Mouse (Mus musculus) myocyte (in vitro differentiated cells): ENCODE data around the gene Lama5. TPM values are rescaled to one million over a fixed set of nuclear protein-coding genes. Genes with fewer than 3 reads are reported as not detected.
A peak's percentile ranks its signal among the peaks of the same experiment; 100 is the strongest.

Experiments used
- H3K27me3 ChIP-seq: one replicate; pipeline ENCODE4 v1.6.1; 2011; ENCODE audit not compliant: control insufficient read depth, insufficient read depth, insufficient read length
- H3K36me3 ChIP-seq: one replicate; pipeline ENCODE4 v1.6.1; 2011; ENCODE audit not compliant: control insufficient read depth, insufficient read depth
- H3K4me2 ChIP-seq: one replicate; pipeline ENCODE4 v1.6.1; 2011; ENCODE audit warnings: low read depth, control low read depth
- H3K4me3 ChIP-seq: one replicate; pipeline ENCODE4 v1.5.1; 2011; ENCODE audit warnings: mild to moderate bottlenecking, control low read depth, moderate library complexity
- H3K79me2 ChIP-seq: one replicate; pipeline ENCODE4 v1.6.1; 2011; ENCODE audit not compliant: control insufficient read depth, insufficient read depth
- H3ac ChIP-seq: one replicate; pipeline ENCODE4 v1.6.1; 2011; ENCODE audit not compliant: control insufficient read depth, insufficient read length
- CEBPB ChIP-seq: IDR thresholded peaks from 2 replicates; pipeline ENCODE4 v1.6.1; 2011; ENCODE audit warnings: mild to moderate bottlenecking, moderate library complexity; ENCODE audit not compliant: poor library complexity, insufficient read depth, severe bottlenecking
- E2F4 ChIP-seq: IDR thresholded peaks from one replicate; pipeline ENCODE4 v1.6.1; 2011; ENCODE audit warnings: mild to moderate bottlenecking, control low read depth, moderate library complexity; ENCODE audit not compliant: insufficient read depth
- MAX ChIP-seq: IDR thresholded peaks from one replicate; pipeline ENCODE4 v1.6.1; 2011; ENCODE audit warnings: low read depth, mild to moderate bottlenecking, control low read depth
- MYOD1 ChIP-seq, 3 experiments: IDR thresholded peaks; one replicate each; pipeline ENCODE4 v1.6.1; 2011; ENCODE audit warnings: control low read depth in 2 of 3, low read depth in 2 of 3, mild to moderate bottlenecking in 2 of 3, moderate library complexity in 1 of 3; ENCODE audit not compliant: insufficient read length in 2 of 3, control insufficient read depth in 1 of 3
- MYOG ChIP-seq, 3 experiments: IDR thresholded peaks; one replicate each; pipeline ENCODE4 v1.6.1; 2011; ENCODE audit warnings: control low read depth in 2 of 3, low read depth in 2 of 3, mild to moderate bottlenecking in 2 of 3; ENCODE audit not compliant: insufficient read length in 2 of 3, control insufficient read depth in 1 of 3, insufficient read depth in 1 of 3
- POLR2A ChIP-seq: IDR thresholded peaks from one replicate; pipeline ENCODE4 v1.6.1; 2011; ENCODE audit warnings: low read depth, mild to moderate bottlenecking, control low read depth, moderate library complexity; ENCODE audit not compliant: insufficient read length
- POLR2AphosphoS2 ChIP-seq: IDR thresholded peaks from one replicate; pipeline ENCODE4 v1.6.1; 2011; ENCODE audit warnings: low read depth, control low read depth; ENCODE audit not compliant: insufficient read length
- REST ChIP-seq: IDR thresholded peaks from one replicate; pipeline ENCODE4 v1.6.1; 2011; ENCODE audit warnings: mild to moderate bottlenecking, control low read depth, moderate library complexity; ENCODE audit not compliant: insufficient read depth, insufficient read length
- SRF ChIP-seq: IDR thresholded peaks from one replicate; pipeline ENCODE4 v1.6.1; 2011; ENCODE audit warnings: low read depth; ENCODE audit not compliant: control insufficient read depth, insufficient read length
- TCF12 ChIP-seq: IDR thresholded peaks from one replicate; pipeline ENCODE4 v1.6.1; 2011; ENCODE audit warnings: mild to moderate bottlenecking, control low read depth; ENCODE audit not compliant: poor library complexity, insufficient read depth, severe bottlenecking
- TCF3 ChIP-seq: IDR thresholded peaks from one replicate; pipeline ENCODE4 v1.6.1; 2011; ENCODE audit warnings: low read depth, control low read depth; ENCODE audit not compliant: insufficient read length
- USF1 ChIP-seq: IDR thresholded peaks from one replicate; pipeline ENCODE4 v1.6.1; 2011; ENCODE audit warnings: low read depth, mild to moderate bottlenecking, control low read depth, moderate library complexity
- polyA plus RNA-seq: library from polyadenylated mRNA; unstranded; fragments of >200 nt; fragmentation: generic; extraction: Trizol; gene quantifications from one replicate; pipeline ENCODE4 v1.2.1, GENCODE M21; 2012; ENCODE audit warnings: missing spikeins

The Lama5 gene
- polyA plus RNA-seq, 1 experiment: 80.8 TPM

GRCm38 (mm10) chr2:180154796-180155195, 70.9 kb downstream of the Lama5 start:
- Histone ChIP-seq H3K27me3 (no peaks in the 10 kb centered on the region), H3K4me2 (no peak overlapping the region), H3ac (no peak overlapping the region), H3K36me3 (peaks cover 33% of the 10 kb centered on the region), H3K79me2 (no peaks in the 10 kb centered on the region), H3K4me3 (no peak overlapping the region)
- no peak for TF ChIP-seq POLR2A
- peak in 2 of 3 experiments; percentile 43 to 59 for TF ChIP-seq MYOG (IDR thresholded peaks at IDR 0.05; ENCODE audit: control insufficient read depth in 1 of 3, insufficient read depth in 1 of 3, insufficient read length in 2 of 3, low read depth in 2 of 3)
- TF ChIP-seq MYOD1 (IDR thresholded peaks at IDR 0.05; ENCODE audit: control insufficient read depth in 1 of 3, insufficient read length in 2 of 3, low read depth in 2 of 3): peak in 2 of 3 experiments; percentile 38 to 64

GRCm38 (mm10) chr2:180148551-180148950, 77.1 kb downstream of the Lama5 start:
- peak in 1 of 3 experiments; percentile 42 for TF ChIP-seq MYOD1 (IDR thresholded peaks at IDR 0.05; ENCODE audit: control insufficient read depth in 1 of 3, insufficient read length in 2 of 3, low read depth in 2 of 3)
- no peak for TF ChIP-seq TCF12
- Histone ChIP-seq H3ac (no peak overlapping the region), H3K4me3 (no peak overlapping the region), H3K4me2 (no peak overlapping the region), H3K36me3 (peaks cover 37% of the 10 kb centered on the region), H3K27me3 (no peaks in the 10 kb centered on the region), H3K79me2 (no peaks in the 10 kb centered on the region)

- H3K36me3 ChIP-seq: peaks cover 40% of the 10 kb centered on the region
- TF ChIP-seq TCF12 (no peak), USF1 (no peak), REST (no peak), POLR2AphosphoS2 (no peak), E2F4 (no peak), CEBPB (no peak), MYOD1 (IDR thresholded peaks at IDR 0.05; ENCODE audit: control insufficient read depth in 1 of 3, insufficient read length in 2 of 3, low read depth in 2 of 3) (no peak), SRF (no peak), TCF3 (no peak), POLR2A (no peak), MAX (no peak), MYOG (IDR thresholded peaks at IDR 0.05; ENCODE audit: control insufficient read depth in 1 of 3, insufficient read depth in 1 of 3, insufficient read length in 2 of 3, low read depth in 2 of 3) (no peak)
- H3K4me2 ChIP-seq: no peak overlapping the region
- no peak overlapping the region for H3ac ChIP-seq
- H3K27me3 ChIP-seq: no peaks in the 10 kb centered on the region
- no peak overlapping the region for H3K4me3 ChIP-seq
- no peaks in the 10 kb centered on the region for H3K79me2 ChIP-seq
These were observed 78.3 kb downstream of the Lama5 start for GRCm38 (mm10) chr2:180147379-180147778.

- H3K36me3 ChIP-seq: peaks cover 38% of the 10 kb centered on the region
- no peaks in the 10 kb centered on the region for H3K79me2 ChIP-seq
- no peak overlapping the region for H3K4me2 ChIP-seq
- no peaks in the 10 kb centered on the region for H3K27me3 ChIP-seq
- no peak overlapping the region for H3K4me3 ChIP-seq
- H3ac ChIP-seq: no peak overlapping the region
- TF ChIP-seq MAX: no peak
- TF ChIP-seq MYOG (IDR thresholded peaks at IDR 0.05; ENCODE audit: control insufficient read depth in 1 of 3, insufficient read depth in 1 of 3, insufficient read length in 2 of 3, low read depth in 2 of 3): no peak
- no peak for TF ChIP-seq POLR2A
- no peak for TF ChIP-seq MYOD1 (IDR thresholded peaks at IDR 0.05; ENCODE audit: control insufficient read depth in 1 of 3, insufficient read length in 2 of 3, low read depth in 2 of 3)
- no peak for TF ChIP-seq USF1
- no peak for TF ChIP-seq E2F4
- TF ChIP-seq SRF: no peak
- no peak for TF ChIP-seq TCF12
- no peak for TF ChIP-seq CEBPB
These were observed 79.6 kb downstream of the Lama5 start for GRCm38 (mm10) chr2:180146091-180146490.

GRCm38 (mm10) chr2:180135414-180135813, 90.2 kb downstream of the Lama5 start:
- no peak for TF ChIP-seq MAX
- TF ChIP-seq MYOD1 (IDR thresholded peaks at IDR 0.05; ENCODE audit: control insufficient read depth in 1 of 3, insufficient read length in 2 of 3, low read depth in 2 of 3): no peak
- no peak for TF ChIP-seq TCF3
- no peak for TF ChIP-seq TCF12
- no peak for TF ChIP-seq CEBPB
- no peak for TF ChIP-seq E2F4
- no peak for TF ChIP-seq MYOG (IDR thresholded peaks at IDR 0.05; ENCODE audit: control insufficient read depth in 1 of 3, insufficient read depth in 1 of 3, insufficient read length in 2 of 3, low read depth in 2 of 3)
- TF ChIP-seq REST: no peak
- TF ChIP-seq POLR2AphosphoS2: no peak
- no peak for TF ChIP-seq USF1
- TF ChIP-seq POLR2A: no peak
- no peak overlapping the region for H3K4me2 ChIP-seq
- no peaks in the 10 kb centered on the region for H3K27me3 ChIP-seq
- peaks cover 23% of the 10 kb centered on the region for H3K79me2 ChIP-seq
- H3ac ChIP-seq: no peak overlapping the region
- peaks cover 5% of the 10 kb centered on the region for H3K36me3 ChIP-seq
- no peak overlapping the region for H3K4me3 ChIP-seq
